Mouse (Mus musculus) ES-CJ7 (cell line): ENCODE measurements around the gene Olfr459.
A peak's percentile ranks its signal among the peaks of the same experiment; 100 is the strongest.

Source experiments
- DNase-seq: peaks from one replicate; pipeline ENCODE4 v3.0.0; 2011; ENCODE audit warnings: low read depth, low spot score

The Olfr459 gene

GRCm38 (mm10) chr6:41775077-41775476 is at the start of gene Olfr459:
TSS of gene Olfr459 (minus strand) at chr6:41775177.
- no peak for DNase-seq

GRCm38 (mm10) chr6:41824086-41824485 is 49.1 kb upstream of the Olfr459 start:
- no peak for DNase-seq

GRCm38 (mm10) chr6:41786700-41787099 is 11.7 kb upstream of the Olfr459 start:
- DNase-seq: no peak

GRCm38 (mm10) chr6:41775721-41776120 is 744 bp upstream of the Olfr459 start:
- no peak for DNase-seq

- no peak for DNase-seq
These were observed 5.1 kb downstream of the Olfr459 start for GRCm38 (mm10) chr6:41769872-41770271.

GRCm38 (mm10) chr6:41764306-41764705 is 10.7 kb downstream of the Olfr459 start:
- no peak for DNase-seq

GRCm38 (mm10) chr6:41762370-41762757 is 12.6 kb downstream of the Olfr459 start:
- no peak for DNase-seq

- peak; percentile 75 for DNase-seq
These were observed 13.1 kb downstream of the Olfr459 start for GRCm38 (mm10) chr6:41761702-41762369.

GRCm38 (mm10) chr6:41759618-41760017 is 15.4 kb downstream of the Olfr459 start:
- no peak for DNase-seq

- DNase-seq: no peak
These were observed 16.6 kb downstream of the Olfr459 start for GRCm38 (mm10) chr6:41758421-41758820.

- no peak for DNase-seq
These were observed 17.8 kb downstream of the Olfr459 start for GRCm38 (mm10) chr6:41757199-41757598.

- DNase-seq: no peak
These were observed 20.4 kb downstream of the Olfr459 start for GRCm38 (mm10) chr6:41754626-41755025.

- DNase-seq: no peak
These were observed 30.1 kb downstream of the Olfr459 start for GRCm38 (mm10) chr6:41744664-41745392.

GRCm38 (mm10) chr6:41741101-41741500 is 33.9 kb downstream of the Olfr459 start:
- peak; percentile 53 for DNase-seq

- DNase-seq: no peak
These were observed 40.1 kb downstream of the Olfr459 start for GRCm38 (mm10) chr6:41734719-41735470.

GRCm38 (mm10) chr6:41727989-41728609 is 46.9 kb downstream of the Olfr459 start:
- no peak for DNase-seq

- no peak for DNase-seq
These were observed 53.5 kb downstream of the Olfr459 start for GRCm38 (mm10) chr6:41721430-41721829.
